Mouse (Mus musculus): ENCODE results near the gene Rtn2. TPM values are rescaled to one million over a fixed set of nuclear protein-coding genes. Genes with fewer than 3 reads are reported as not detected.

Rtn2 gene
- polyA plus RNA-seq, 1 experiment = 101 TPM

GRCm38 (mm10) chr7:19256567-19256966 is 25.9 kb upstream of the Rtn2 start:
- Histone ChIP-seq H3K4me1 (ENCODE audit: control insufficient read depth, insufficient read depth, low read length) (peaks cover 4% of the 10 kb centered on the region), H3K27ac (ENCODE audit: insufficient read depth, low read length) (no peak overlapping the region), H3K4me3 (replicated peaks; ENCODE audit: insufficient read depth, low read depth, low read length) (no peak overlapping the region), H3K27me3 (ENCODE audit: control insufficient read depth, insufficient read depth, low read length) (no peaks in the 10 kb centered on the region)
- WGBS = 88% methylated on average over 7 of the region's 7 CpGs
- no peak for TF ChIP-seq CTCF (IDR thresholded peaks at IDR 0.05; ENCODE audit: borderline replicate concordance, insufficient read depth, low read depth, low read length)
- TF ChIP-seq POLR2A (IDR thresholded peaks at IDR 0.05; ENCODE audit: borderline replicate concordance, insufficient read depth, low read length) = no peak
- no peak for DNase-seq

DNA sequence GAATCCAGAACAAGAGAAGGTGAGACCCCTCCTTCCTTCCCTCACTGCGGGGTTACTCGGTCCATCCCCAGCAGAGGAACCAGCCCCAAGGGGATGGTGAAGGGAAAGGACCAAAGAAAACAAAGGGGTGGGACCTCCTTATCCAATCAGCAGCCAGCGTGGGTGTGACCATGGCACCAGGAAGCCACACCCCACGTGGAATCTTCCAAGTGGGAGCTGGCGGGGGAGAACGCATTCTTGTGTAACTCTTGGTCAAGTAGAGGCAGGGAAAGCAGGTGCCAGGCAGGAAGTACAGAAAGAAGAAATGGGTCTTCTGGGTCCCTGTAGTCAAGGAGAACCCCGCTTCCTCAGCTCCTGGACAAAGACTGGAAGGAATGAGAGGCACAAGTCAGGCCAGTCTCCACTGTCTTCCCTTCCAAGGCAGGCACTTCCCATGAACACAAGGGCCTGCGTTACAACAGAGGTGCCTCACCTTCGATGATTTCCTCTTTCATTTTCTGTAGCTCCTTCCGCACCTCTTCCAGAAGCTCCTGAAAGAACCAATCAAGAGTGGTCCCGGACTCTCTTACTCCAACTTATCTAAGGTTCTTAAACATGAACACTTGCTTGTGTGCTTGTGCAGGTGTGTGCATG is 24.9 kb upstream of the Rtn2 start:
- Histone ChIP-seq H3K27me3 (ENCODE audit: control insufficient read depth, insufficient read depth, low read length) (no peaks in the 10 kb centered on the region), H3K4me1 (ENCODE audit: control insufficient read depth, insufficient read depth, low read length) (peaks cover 4% of the 10 kb centered on the region), H3K27ac (ENCODE audit: insufficient read depth, low read length) (no peak overlapping the region), H3K4me3 (replicated peaks; ENCODE audit: insufficient read depth, low read depth, low read length) (no peak overlapping the region)
- DNase-seq = no peak
- 55% methylated on average over 11 of the region's 11 CpGs for WGBS
- TF ChIP-seq CTCF (IDR thresholded peaks at IDR 0.05; ENCODE audit: borderline replicate concordance, insufficient read depth, low read depth, low read length) (no peak), POLR2A (IDR thresholded peaks at IDR 0.05; ENCODE audit: borderline replicate concordance, insufficient read depth, low read length) (no peak)

- Histone ChIP-seq H3K27me3 (ENCODE audit: control insufficient read depth, insufficient read depth, low read length) (no peaks in the 10 kb centered on the region), H3K4me1 (ENCODE audit: control insufficient read depth, insufficient read depth, low read length) (peaks cover 4% of the 10 kb centered on the region), H3K4me3 (replicated peaks; ENCODE audit: insufficient read depth, low read depth, low read length) (no peak overlapping the region), H3K27ac (ENCODE audit: insufficient read depth, low read length) (peak overlapping the region; percentile 23; the same call in 1 of the 2 replicates)
- peak in 1 of 2 experiments; percentile 61 for DNase-seq
- WGBS = 8% methylated on average over 3 of the region's 3 CpGs
- no peak for TF ChIP-seq POLR2A (IDR thresholded peaks at IDR 0.05; ENCODE audit: borderline replicate concordance, insufficient read depth, low read length)
- TF ChIP-seq CTCF (IDR thresholded peaks at IDR 0.05; ENCODE audit: borderline replicate concordance, insufficient read depth, low read depth, low read length) = no peak
Measured at GRCm38 (mm10) chr7:19258336-19258735, 24.1 kb upstream of the Rtn2 start.

- peak; percentile 64 to 72 for DNase-seq
- Histone ChIP-seq H3K4me3 (replicated peaks; ENCODE audit: insufficient read depth, low read depth, low read length) (no peak overlapping the region), H3K27ac (ENCODE audit: insufficient read depth, low read length) (peak overlapping the region; percentile 0), H3K4me1 (ENCODE audit: control insufficient read depth, insufficient read depth, low read length) (peaks cover 37% of the 10 kb centered on the region), H3K27me3 (ENCODE audit: control insufficient read depth, insufficient read depth, low read length) (no peaks in the 10 kb centered on the region)
- TF ChIP-seq CTCF (IDR thresholded peaks at IDR 0.05; ENCODE audit: borderline replicate concordance, insufficient read depth, low read depth, low read length) (no peak), POLR2A (IDR thresholded peaks at IDR 0.05; ENCODE audit: borderline replicate concordance, insufficient read depth, low read length) (no peak)
- WGBS = 23% methylated on average over 7 of the region's 7 CpGs
Measured at GRCm38 (mm10) chr7:19265147-19265546, 17.3 kb upstream of the Rtn2 start.

- TF ChIP-seq CTCF (IDR thresholded peaks at IDR 0.05; ENCODE audit: borderline replicate concordance, insufficient read depth, low read depth, low read length) (no peak), POLR2A (IDR thresholded peaks at IDR 0.05; ENCODE audit: borderline replicate concordance, insufficient read depth, low read length) (no peak)
- WGBS = 42% methylated on average over 10 of the region's 10 CpGs
Measured at GRCm38 (mm10) chr7:19265928-19266822, 16.2 kb upstream of the Rtn2 start.

DNA sequence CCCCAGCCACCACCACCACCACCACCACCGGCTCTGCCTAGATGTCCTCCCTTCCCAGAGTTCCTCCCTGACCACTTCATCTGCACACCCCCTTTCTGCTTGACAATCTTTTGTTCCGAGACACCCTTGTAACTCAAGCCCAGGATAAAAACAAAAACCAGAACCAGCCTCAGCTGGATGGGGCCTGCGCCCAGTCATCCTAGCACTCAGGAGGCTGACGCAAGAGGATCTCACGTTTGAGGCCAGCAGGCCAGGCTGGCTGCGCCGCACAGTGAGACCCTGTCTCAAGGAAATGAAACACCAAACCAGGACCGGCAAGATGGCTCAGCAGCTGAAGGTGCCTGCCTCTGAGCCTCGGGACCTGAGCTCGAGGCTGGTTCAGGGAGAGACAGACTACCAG is 15.4 kb upstream of the Rtn2 start:
- DNase-seq = no peak
- no peak for TF ChIP-seq CTCF (IDR thresholded peaks at IDR 0.05; ENCODE audit: borderline replicate concordance, insufficient read depth, low read depth, low read length)
- TF ChIP-seq POLR2A (IDR thresholded peaks at IDR 0.05; ENCODE audit: borderline replicate concordance, insufficient read depth, low read length) = no peak
- H3K4me3 ChIP-seq (replicated peaks; ENCODE audit: insufficient read depth, low read depth, low read length) = no peak overlapping the region
- WGBS = 78% methylated on average over 10 of the region's 10 CpGs
- peaks cover 37% of the 10 kb centered on the region for H3K4me1 ChIP-seq (ENCODE audit: control insufficient read depth, insufficient read depth, low read length)
- H3K27me3 ChIP-seq (ENCODE audit: control insufficient read depth, insufficient read depth, low read length) = no peaks in the 10 kb centered on the region
- H3K27ac ChIP-seq (ENCODE audit: insufficient read depth, low read length) = no peak overlapping the region; the same call in 1 of the 2 replicates

More at GRCm38 (mm10) chr7:19265928-19266822, 16.2 kb upstream of the Rtn2 start:
- peak in 1 of 2 experiments; percentile 47 for DNase-seq
- H3K4me3 ChIP-seq (replicated peaks; ENCODE audit: insufficient read depth, low read depth, low read length) = no peak overlapping the region
- no peaks in the 10 kb centered on the region for H3K27me3 ChIP-seq (ENCODE audit: control insufficient read depth, insufficient read depth, low read length)
- H3K27ac ChIP-seq (ENCODE audit: insufficient read depth, low read length) = peak overlapping the region; percentile 28
- peaks cover 37% of the 10 kb centered on the region for H3K4me1 ChIP-seq (ENCODE audit: control insufficient read depth, insufficient read depth, low read length)

DNA sequence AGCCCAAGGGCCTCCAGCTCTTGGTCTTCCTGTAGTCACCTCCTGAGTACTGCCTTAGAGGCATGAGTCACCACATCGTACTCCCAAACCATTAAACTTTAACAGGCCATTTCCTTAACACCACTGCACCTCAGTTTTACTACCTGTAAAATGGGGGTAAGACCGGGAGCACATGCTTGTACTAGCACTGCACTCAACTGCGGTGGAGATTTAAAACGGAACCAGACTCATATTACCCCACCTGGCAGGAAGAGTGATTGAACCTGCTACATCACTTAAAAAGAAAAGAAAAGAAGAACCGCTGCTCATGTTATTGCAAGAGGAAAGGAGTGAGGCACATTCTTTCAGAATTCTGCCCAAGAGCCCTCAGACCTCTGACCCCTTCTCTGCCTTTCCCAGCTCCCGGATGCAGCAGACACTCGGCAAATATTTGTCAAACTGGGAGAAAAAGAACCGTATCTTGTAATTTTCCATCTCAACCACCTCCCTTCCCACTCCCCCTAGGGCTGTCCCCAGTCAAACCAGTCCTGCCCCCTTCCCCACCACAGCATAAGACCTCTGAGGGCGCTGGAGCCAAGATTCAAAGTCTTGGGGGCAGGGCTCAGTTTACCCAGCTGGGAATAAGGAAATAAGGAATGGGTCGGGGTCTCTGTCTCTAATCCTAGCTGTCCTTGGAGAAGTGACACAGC is 13.3 kb upstream of the Rtn2 start:
- peak overlapping the region; percentile 37; the same call in 1 of the 2 replicates for H3K27ac ChIP-seq (ENCODE audit: insufficient read depth, low read length)
- DNase-seq = no peak
- H3K4me1 ChIP-seq (ENCODE audit: control insufficient read depth, insufficient read depth, low read length) = peaks cover 37% of the 10 kb centered on the region
- H3K4me3 ChIP-seq (replicated peaks; ENCODE audit: insufficient read depth, low read depth, low read length) = peak overlapping the region; percentile 58
- WGBS = 62% methylated on average over 10 of the region's 10 CpGs
- no peaks in the 10 kb centered on the region for H3K27me3 ChIP-seq (ENCODE audit: control insufficient read depth, insufficient read depth, low read length)
- TF ChIP-seq POLR2A (IDR thresholded peaks at IDR 0.05; ENCODE audit: borderline replicate concordance, insufficient read depth, low read length) = no peak
- no peak for TF ChIP-seq CTCF (IDR thresholded peaks at IDR 0.05; ENCODE audit: borderline replicate concordance, insufficient read depth, low read depth, low read length)

Measured in cerebellum, adult 2 months (tissue).